ENCODE assay signal across 18 mouse cellular contexts in genomic region chr11:60774158-60774689, GRCm38 (mm10). TPM values are rescaled to one million over a fixed set of nuclear protein-coding genes. Genes with fewer than 3 reads are reported as not detected.
DNase-seq lines count a peak whose midpoint lies in the region; ATAC-seq and TF ChIP-seq lines count a peak whose summit lies in the region.
"Had no signal": no experiment of that assay in that cellular context is flagged by ENCODE, and none has a peak within 500 bp of the region (broad histone marks: within the 10 kb centered on the region; RNA-seq: fewer than 3 reads in every experiment).

No protein-coding gene starts in this region.

- H3K9ac ChIP-seq in liver, embryonic 11.5 days (ENCODE audit: low read depth, low read length): no peak overlapping the region
- H3K9ac ChIP-seq in CH12.LX (ENCODE audit: insufficient read depth, low read depth): peak overlapping the region; percentile 89
- H3K9ac ChIP-seq in liver, postnatal 0 days (replicated peaks): 0 out of 2 replicates have a peak overlapping the region, but pooled peaks have one; percentile 3
- H3K9ac ChIP-seq: embryonic facial prominence, embryonic 13.5 days; forebrain, embryonic 12.5 days had no signal

- 0 out of 2 replicates have a peak, but pooled peaks have one; percentile 9 for TF ChIP-seq EP300 in CH12.LX (IDR thresholded peaks at IDR 0.05; ENCODE audit: low read length)
- no peak for TF ChIP-seq EP300 in liver, postnatal 0 days (IDR thresholded peaks at IDR 0.05; ENCODE audit: low read depth)

- H3K9me3 ChIP-seq in liver, embryonic 11.5 days (ENCODE audit: control insufficient read depth, low read length): no peaks in the 10 kb centered on the region
- H3K9me3 ChIP-seq in CH12.LX (replicated peaks; ENCODE audit: low read length): no peaks in the 10 kb centered on the region
- H3K9me3 ChIP-seq in liver, postnatal 0 days (ENCODE audit: low read length): no peaks in the 10 kb centered on the region
- H3K9me3 ChIP-seq: embryonic facial prominence, embryonic 13.5 days; forebrain, embryonic 12.5 days; G1E had no signal

- H3K4me3 ChIP-seq in liver, embryonic 11.5 days (ENCODE audit: low read depth, low read length): no peak overlapping the region
- peak overlapping the region in 1 of 3 experiments; percentile 9 for H3K4me3 ChIP-seq in CH12.LX (replicated peaks in 1 of 3; ENCODE audit: low read depth in 2 of 3, low read length in 2 of 3, poor library complexity in 1 of 3)
- H3K4me3 ChIP-seq in bone marrow macrophage, adult 2 months (ENCODE audit: insufficient read depth, low read length): no peak overlapping the region
- H3K4me3 ChIP-seq in liver, postnatal 0 days (ENCODE audit: low read depth, low read length): no peak overlapping the region
- H3K4me3 ChIP-seq: forebrain, embryonic 12.5 days; heart, adult 2 months had no signal

- dilution Hi-C loops in CH12.LX (cut with MboI; ENCODE audit: extremely low pct_ligation_motif_present, extremely low pct_unique_long_range_greater_than_20kb, low sequenced_read_pairs): no loop called here

- H3K27me3 ChIP-seq in liver, embryonic 11.5 days (replicated peaks; ENCODE audit: control insufficient read depth, insufficient read depth, low read length): no peaks in the 10 kb centered on the region
- no peaks in the 10 kb centered on the region for H3K27me3 ChIP-seq in CH12.LX (replicated peaks)
- H3K27me3 ChIP-seq in liver, postnatal 0 days (ENCODE audit: insufficient read depth, low read length): no peaks in the 10 kb centered on the region
- H3K27me3 ChIP-seq: embryonic facial prominence, embryonic 13.5 days; forebrain, embryonic 12.5 days had no signal

- no peak for TF ChIP-seq CTCF in CH12.LX (conservative IDR thresholded peaks at IDR 0.05 in 1 of 2, IDR thresholded peaks at IDR 0.05 in 1 of 2; ENCODE audit: low read depth in 2 of 2, low read length in 2 of 2)
- no peak for TF ChIP-seq CTCF in bone marrow macrophage, adult 2 months (IDR thresholded peaks at IDR 0.05; ENCODE audit: low read depth, low read length)
- no peak for TF ChIP-seq CTCF in liver, postnatal 0 days (IDR thresholded peaks at IDR 0.05; ENCODE audit: low read depth)

- no peak overlapping the region for H3K27ac ChIP-seq in liver, embryonic 11.5 days (ENCODE audit: low read depth, low read length)
- H3K27ac ChIP-seq in CH12.LX (ENCODE audit: insufficient read depth, low read depth): peak overlapping the region; percentile 20; the same call in 1 of the 2 replicates
- H3K27ac ChIP-seq in bone marrow macrophage, adult 2 months (ENCODE audit: insufficient read depth, low read depth, low read length): peak overlapping the region; percentile 99
- no peak overlapping the region for H3K27ac ChIP-seq in liver, postnatal 0 days (ENCODE audit: low read depth)
- H3K27ac ChIP-seq: embryonic facial prominence, embryonic 13.5 days; forebrain, embryonic 12.5 days; heart, adult 2 months; hindbrain, postnatal 0 days had no signal

- peaks cover 9% of the 10 kb centered on the region; the same call in 1 of the 2 replicates for H3K36me3 ChIP-seq in liver, embryonic 11.5 days (ENCODE audit: control insufficient read depth, insufficient read depth, low read length)
- peaks cover 6 to 12% of the 10 kb centered on the region in 2 experiments for H3K36me3 ChIP-seq in CH12.LX (replicated peaks in 1 of 2; ENCODE audit: control insufficient read depth in 1 of 2, insufficient read depth in 1 of 2, low read length in 1 of 2)
- no peaks in the 10 kb centered on the region; the same call in 1 of the 2 replicates for H3K36me3 ChIP-seq in liver, postnatal 0 days (replicated peaks; ENCODE audit: insufficient read depth, low read length)

- TF ChIP-seq RAD21 in CH12.LX (IDR thresholded peaks at IDR 0.05; ENCODE audit: low read depth, low read length): no peak

- no peak; the same call in 1 of the 2 replicates for TF ChIP-seq POLR2A in CH12.LX (IDR thresholded peaks at IDR 0.05; ENCODE audit: low read depth, low read length)
- no peak for TF ChIP-seq POLR2A in bone marrow macrophage, adult 2 months (IDR thresholded peaks at IDR 0.05; ENCODE audit: borderline replicate concordance, low read depth, low read length)

- no peak for DNase-seq in liver, embryonic 11.5 days (ENCODE audit: low spot score)
- DNase-seq in liver (no peak), CH12.LX (ENCODE audit: extremely low read depth) (no peak)
- DNase-seq in liver, postnatal 0 days: no peak
- DNase-seq in layer of hippocampus, adult 18-20 months (ENCODE audit: low spot score in 2 of 2): no peak
- DNase-seq in right cerebral cortex, adult 18-20 months: no peak
- DNase-seq: adrenal gland, postnatal 10 days; cerebellum, adult 18-20 months; cerebellum, adult 9-11 months; cerebellum, postnatal 36 days; gastrocnemius, postnatal 10 days; heart, adult 2 months had no signal

- peaks cover 27% of the 10 kb centered on the region for H3K4me1 ChIP-seq in liver, embryonic 11.5 days (replicated peaks; ENCODE audit: control insufficient read depth, insufficient read depth, low read length)
- H3K4me1 ChIP-seq in CH12.LX (ENCODE audit: control insufficient read depth in 1 of 2, insufficient read depth in 2 of 2): peaks cover 12 to 58% of the 10 kb centered on the region in 2 experiments
- peaks cover 42% of the 10 kb centered on the region for H3K4me1 ChIP-seq in bone marrow macrophage, adult 2 months (ENCODE audit: control insufficient read depth, insufficient read depth, low read length)
- peaks cover 35% of the 10 kb centered on the region for H3K4me1 ChIP-seq in liver, postnatal 0 days (ENCODE audit: insufficient read depth)

- peak overlapping the region; percentile 96; the same call in 1 of the 2 replicates for H3K4me2 ChIP-seq in liver, embryonic 11.5 days
- H3K4me2 ChIP-seq in CH12.LX (ENCODE audit: insufficient read depth, low read depth, poor library complexity, severe bottlenecking): peak overlapping the region; percentile 60
- H3K4me2 ChIP-seq in liver, postnatal 0 days (ENCODE audit: low read depth, low read length): no peak overlapping the region

- in situ Hi-C loops in CH12.LX (cut with MboI; ENCODE audit: low pct_ligation_motif_present, low pct_unique_long_range_greater_than_20kb, low sequenced_read_pairs): no loop called here

- 84% methylated on average over 3 of the region's 3 CpGs for WGBS in liver, embryonic 11.5 days
- 78% methylated on average over 3 of the region's 3 CpGs for whole genome bisulfite sequencing in liver, postnatal 0 days (ENCODE audit: insufficient replicate concordance)

- ATAC-seq in liver, embryonic 11.5 days (replicated peaks; ENCODE audit: low FRiP score): no peak
- ATAC-seq in liver, postnatal 0 days: no peak
- ATAC-seq: forebrain, embryonic 16.5 days; hindbrain, postnatal 0 days had no signal

- peaks cover 80% of the 10 kb centered on the region for H3K79me2 ChIP-seq in CH12.LX (replicated peaks; ENCODE audit: control insufficient read depth, extremely low read depth, insufficient read depth, poor library complexity, severe bottlenecking)

TF ChIP-seq in CH12.LX, 34 proteins besides CTCF, POLR2A, EP300 and RAD21 (continues in another document):
- TF ChIP-seq PAX5 (IDR thresholded peaks at IDR 0.05; ENCODE audit: low read length) (no peak), KAT2A (IDR thresholded peaks at IDR 0.05; ENCODE audit: insufficient replicate concordance, low read length) (0 out of 2 replicates have a peak, but pooled peaks have one; percentile 11)

RNA-seq across cellular contexts. Expression of gene Top3a, which starts 2.9 kb away (rescaled TPM):
- polyA plus RNA-seq in liver, embryonic 11.5 days (2014; fragmentation: Nextera tagmentation; extraction: Ambion mirVana): 16.2 and 19.1 TPM in 2 replicates
- total RNA-seq in CH12.LX (2012; rRNA removed): 28.8 and 28.9 TPM in 2 replicates
- total RNA-seq in CH12.LX (2014; rRNA removed): 19.6 and 20.6 TPM in 2 replicates
- polyA plus RNA-seq in CH12.LX (2012; ENCODE audit: insufficient read length, low read depth): 38.9 and 43.7 TPM in 2 replicates
- polyA plus RNA-seq in bone marrow macrophage, adult 2 months (2012; ENCODE audit: insufficient read depth, insufficient read length, missing spikeins): 13.2 and 13.7 TPM in 2 replicates
- polyA plus RNA-seq in liver, postnatal 0 days (2015; fragmentation: Nextera tagmentation; extraction: Ambion mirVana): 2.5 and 3.2 TPM in 2 replicates
- total RNA-seq in layer of hippocampus, adult 18-20 months (2021): 1 to 10 TPM; 5.7 to 6.0 TPM

RNA-seq across cellular contexts. Expression of gene Smcr8, which starts 3.1 kb away (rescaled TPM):
- polyA plus RNA-seq in liver, embryonic 11.5 days (2014; fragmentation: Nextera tagmentation; extraction: Ambion mirVana): 7.7 and 7.8 TPM in 2 replicates
- 22.4 and 24.6 TPM in 2 replicates for total RNA-seq in CH12.LX (2012; rRNA removed)
- total RNA-seq in CH12.LX (2014; rRNA removed): 8.5 and 11.0 TPM in 2 replicates
- polyA plus RNA-seq in CH12.LX (2012; ENCODE audit: insufficient read length, low read depth): 24.5 and 27.5 TPM in 2 replicates
- 23.8 and 30.3 TPM in 2 replicates for polyA plus RNA-seq in bone marrow macrophage, adult 2 months (2012; ENCODE audit: insufficient read depth, insufficient read length, missing spikeins)
- 1.9 and 2.0 TPM in 2 replicates for polyA plus RNA-seq in liver, postnatal 0 days (2015; fragmentation: Nextera tagmentation; extraction: Ambion mirVana)
- 10 to 100 TPM; 32.9 to 34.1 TPM for total RNA-seq in layer of hippocampus, adult 18-20 months (2021)

RNA-seq across cellular contexts. Expression of gene Shmt1, which starts 37.3 kb away (rescaled TPM):
- polyA plus RNA-seq in liver, embryonic 11.5 days (2014; fragmentation: Nextera tagmentation; extraction: Ambion mirVana): 93.5 and 101 TPM in 2 replicates
- total RNA-seq in CH12.LX (2012; rRNA removed) (136 and 189 TPM in 2 replicates), CH12.LX (2014; rRNA removed) (197 and 235 TPM in 2 replicates)
- 178 TPM in 2 replicates for polyA plus RNA-seq in CH12.LX (2012; ENCODE audit: insufficient read length, low read depth)
- polyA plus RNA-seq in bone marrow macrophage, adult 2 months (2012; ENCODE audit: insufficient read depth, insufficient read length, missing spikeins): 1.4 and 4.9 TPM in 2 replicates
- 100 and 103 TPM in 2 replicates for polyA plus RNA-seq in liver, postnatal 0 days (2015; fragmentation: Nextera tagmentation; extraction: Ambion mirVana)
- total RNA-seq in layer of hippocampus, adult 18-20 months (2021): 1 to 10 TPM; 5.1 to 7.2 TPM

RNA-seq across cellular contexts. Expression of gene Mief2, which starts 46.0 kb away (rescaled TPM):
- polyA plus RNA-seq in liver, embryonic 11.5 days (2014; fragmentation: Nextera tagmentation; extraction: Ambion mirVana): 8.0 and 8.9 TPM in 2 replicates
- total RNA-seq in CH12.LX (2012; rRNA removed): 12.7 and 16.3 TPM in 2 replicates
- 6.8 and 7.2 TPM in 2 replicates for total RNA-seq in CH12.LX (2014; rRNA removed)
- 9.9 and 10.9 TPM in 2 replicates for polyA plus RNA-seq in CH12.LX (2012; ENCODE audit: insufficient read length, low read depth)
- polyA plus RNA-seq in bone marrow macrophage, adult 2 months (2012; ENCODE audit: insufficient read depth, insufficient read length, missing spikeins): 6.1 and 9.3 TPM in 2 replicates
- polyA plus RNA-seq in liver, postnatal 0 days (2015; fragmentation: Nextera tagmentation; extraction: Ambion mirVana): 4.5 and 4.9 TPM in 2 replicates
- 10 to 100 TPM; 22.9 to 26.2 TPM for total RNA-seq in layer of hippocampus, adult 18-20 months (2021)

RNA-seq across cellular contexts. Expression of gene Flii, which starts 47.2 kb away (rescaled TPM):
- polyA plus RNA-seq in liver, embryonic 11.5 days (2014; fragmentation: Nextera tagmentation; extraction: Ambion mirVana): 61.3 and 69.2 TPM in 2 replicates
- total RNA-seq in CH12.LX (2012; rRNA removed) (99.3 and 112 TPM in 2 replicates), CH12.LX (2014; rRNA removed) (43.9 and 49.5 TPM in 2 replicates)
- polyA plus RNA-seq in CH12.LX (2012; ENCODE audit: insufficient read length, low read depth): 71.4 and 88.6 TPM in 2 replicates
- polyA plus RNA-seq in bone marrow macrophage, adult 2 months (2012; ENCODE audit: insufficient read depth, insufficient read length, missing spikeins): 144 and 146 TPM in 2 replicates
- 23.3 and 23.4 TPM in 2 replicates for polyA plus RNA-seq in liver, postnatal 0 days (2015; fragmentation: Nextera tagmentation; extraction: Ambion mirVana)
- 10 to 100 TPM; 63.4 to 63.6 TPM for total RNA-seq in layer of hippocampus, adult 18-20 months (2021)

Comparison
In these comparisons a context has a peak if more than half of its experiments do, and no peak if none do; other contexts are left out.
1. H3K27ac ChIP-seq: peak in CH12.LX (single experiment) and bone marrow macrophage, adult 2 months (single experiment); none in liver, embryonic 11.5 days (single experiment) and liver, postnatal 0 days (single experiment).
2. RNA of gene Shmt1, which starts 37.3 kb away (polyA plus RNA-seq): 178 TPM in CH12.LX, 100 to 103 TPM in liver, postnatal 0 days and 93.5 to 101 TPM in liver, embryonic 11.5 days; 1.4 to 4.9 TPM in bone marrow macrophage, adult 2 months; every median in the first group is over 10 times any median in the second.